Mouse (Mus musculus) liver, postnatal 0 days (tissue): ENCODE measurements around the gene Igfbp2. TPM values are rescaled to one million over a fixed set of nuclear protein-coding genes. Genes with fewer than 3 reads are reported as not detected.

Source experiments
- ATAC-seq: fragments of 200-750 bp; cut with Nextera tagmentation; 2 replicates; pipeline ENCODE4 v1.8.0; 2017; ENCODE audit warnings: mild to moderate bottlenecking, moderate library complexity
- DNase-seq: peaks from one replicate; pipeline ENCODE4 v3.0.0-alpha.2; 2016
- H3K27ac ChIP-seq: fragments of 300-500 bp; sonication (generic); 2 replicates; pipeline ENCODE4 v1.5.1; 2014; ENCODE audit warnings: antibody characterized with exemption, moderate library complexity, mild to moderate bottlenecking, low read depth
- H3K27me3 ChIP-seq: fragments of 300-500 bp; sonication (generic); 2 replicates; pipeline ENCODE4 v1.6.1; 2014; ENCODE audit warnings: low read length, control low read depth, mixed read lengths; ENCODE audit not compliant: insufficient read depth
- H3K36me3 ChIP-seq: fragments of 300-500 bp; sonication (generic); replicated peaks from 2 replicates; pipeline ENCODE4 v1.6.1; 2014; ENCODE audit warnings: mild to moderate bottlenecking, control low read depth, low read length, moderate library complexity, mixed read lengths; ENCODE audit not compliant: insufficient read depth
- H3K4me1 ChIP-seq: fragments of 300-500 bp; sonication (generic); 2 replicates; pipeline ENCODE4 v1.6.1; 2014; ENCODE audit warnings: antibody characterized with exemption, mild to moderate bottlenecking, control low read depth; ENCODE audit not compliant: insufficient read depth
- H3K4me2 ChIP-seq: fragments of 300-500 bp; sonication (generic); 2 replicates; pipeline ENCODE4 v1.6.1; 2014; ENCODE audit warnings: low read depth, mild to moderate bottlenecking, low read length, moderate library complexity, mixed read lengths
- H3K4me3 ChIP-seq: fragments of 300-500 bp; sonication (generic); 2 replicates; pipeline ENCODE4 v1.5.1; 2014; ENCODE audit warnings: low read depth, low read length
- H3K9ac ChIP-seq: fragments of 300-500 bp; sonication (generic); replicated peaks from 2 replicates; pipeline ENCODE4 v1.6.1; 2014; ENCODE audit warnings: mild to moderate bottlenecking, moderate library complexity
- H3K9me3 ChIP-seq: fragments of 300-500 bp; sonication (generic); 2 replicates; pipeline ENCODE4 v1.6.1; 2016; ENCODE audit warnings: mild to moderate bottlenecking, control low read depth, low read length, mixed read lengths
- CTCF ChIP-seq: sonication (generic); IDR thresholded peaks from 2 replicates; pipeline ENCODE4 v1.5.1; 2016; ENCODE audit warnings: antibody characterized with exemption, low read depth
- EP300 ChIP-seq: IDR thresholded peaks from 2 replicates; pipeline ENCODE4 v1.6.1; 2016; ENCODE audit warnings: antibody characterized with exemption, low read depth, mild to moderate bottlenecking
- WGBS: fragments of 180-500 bp; shearing (Covaris S2); extraction: QIAGEN DNeasy Blood & Tissue Kit; methylation state at CpG from one replicate; pipeline ENCODE4 v1.1.7; 2014; ENCODE audit not compliant: insufficient replicate concordance; 5-methylcytosine and 5-hydroxymethylcytosine counted together
- polyA plus RNA-seq: library from polyadenylated mRNA; unstranded; fragments of >200 nt; fragmentation: Nextera tagmentation; extraction: Ambion mirVana; gene quantifications from 2 replicates; pipeline ENCODE4 v1.2.1, GENCODE M21; 2015

The Igfbp2 gene
- polyA plus RNA-seq, 1 experiment from 2014 or later: 3,364 TPM

- Histone ChIP-seq H3K36me3 (no peaks in the 10 kb centered on the region), H3K4me2 (peak within 1 kb of the TSS; percentile 46), H3K4me3 (peak within 1 kb of the TSS; percentile 32), H3K9me3 (no peaks in the 10 kb centered on the region), H3K4me1 (peaks cover 21% of the 10 kb centered on the region), H3K27ac (no peak within 1 kb of the TSS), H3K27me3 (peaks cover 76% of the 10 kb centered on the region), H3K9ac (no peak within 1 kb of the TSS; the same call in 1 of the 2 replicates)
- DNase-seq: peak; percentile 48
- TF ChIP-seq CTCF (no peak), EP300 (no peak)
- ATAC-seq: no peak
- WGBS: 2% methylated on average over 38 of the region's 38 CpGs
Observed at GRCm38 (mm10) chr1:72874287-72875211, 50.2 kb downstream of the Igfbp2 start, which contains the start of gene Igfbp5. Igfbp5 (minus strand) TSS chr1:72874884.

GRCm38 (mm10) chr1:72875708-72876107, 51.4 kb downstream of the Igfbp2 start:
- no peaks in the 10 kb centered on the region for H3K36me3 ChIP-seq
- H3K9me3 ChIP-seq: no peaks in the 10 kb centered on the region
- H3K27ac ChIP-seq: no peak overlapping the region
- peaks cover 71% of the 10 kb centered on the region for H3K27me3 ChIP-seq
- DNase-seq (no peak), ATAC-seq (no peak)
- H3K4me2 ChIP-seq: no peak overlapping the region
- no peak overlapping the region for H3K9ac ChIP-seq
- peaks cover 14% of the 10 kb centered on the region for H3K4me1 ChIP-seq
- no peak overlapping the region for H3K4me3 ChIP-seq
- 6% methylated on average over 3 of the region's 3 CpGs for WGBS
- no peak for TF ChIP-seq EP300
- no peak for TF ChIP-seq CTCF

GRCm38 (mm10) chr1:72876111-72876510, 51.8 kb downstream of the Igfbp2 start:
- Histone ChIP-seq H3K27me3 (peaks cover 67% of the 10 kb centered on the region), H3K9ac (no peak overlapping the region), H3K4me2 (no peak overlapping the region), H3K9me3 (no peaks in the 10 kb centered on the region), H3K4me1 (peaks cover 11% of the 10 kb centered on the region), H3K27ac (no peak overlapping the region), H3K4me3 (no peak overlapping the region), H3K36me3 (no peaks in the 10 kb centered on the region)
- ATAC-seq (no peak), DNase-seq (no peak)
- WGBS: 41% methylated on average over 3 of the region's 3 CpGs
- TF ChIP-seq CTCF (0 out of 2 replicates have a peak, but pooled peaks have one; percentile 24), EP300 (no peak)

- no peak overlapping the region for H3K4me2 ChIP-seq
- H3K27me3 ChIP-seq: peaks cover 50% of the 10 kb centered on the region
- no peak overlapping the region for H3K9ac ChIP-seq
- no peaks in the 10 kb centered on the region for H3K36me3 ChIP-seq
- ATAC-seq: no peak
- H3K27ac ChIP-seq: no peak overlapping the region
- H3K4me1 ChIP-seq: peaks cover 6% of the 10 kb centered on the region
- 0% methylated on average over 3 of the region's 3 CpGs for WGBS
- H3K4me3 ChIP-seq: no peak overlapping the region
- no peaks in the 10 kb centered on the region for H3K9me3 ChIP-seq
- no peak for DNase-seq
- no peak for TF ChIP-seq EP300
- TF ChIP-seq CTCF: peak; percentile 79
Observed at GRCm38 (mm10) chr1:72877892-72878291, 53.6 kb downstream of the Igfbp2 start.

- Histone ChIP-seq H3K27ac (no peak overlapping the region), H3K4me3 (no peak overlapping the region), H3K4me2 (no peak overlapping the region), H3K9me3 (no peaks in the 10 kb centered on the region), H3K4me1 (peaks cover 4% of the 10 kb centered on the region), H3K36me3 (no peaks in the 10 kb centered on the region), H3K9ac (no peak overlapping the region), H3K27me3 (peaks cover 42% of the 10 kb centered on the region)
- DNase-seq (no peak), ATAC-seq (no peak)
- TF ChIP-seq CTCF: no peak
- TF ChIP-seq EP300: no peak
- WGBS: 61% methylated on average over 25 of the region's 25 CpGs
Observed at GRCm38 (mm10) chr1:72878473-72879318, 54.4 kb downstream of the Igfbp2 start.

GRCm38 (mm10) chr1:72879319-72879634, 55.0 kb downstream of the Igfbp2 start:
- H3K9me3 ChIP-seq: no peaks in the 10 kb centered on the region
- H3K27me3 ChIP-seq: peaks cover 36% of the 10 kb centered on the region
- 48% methylated on average over 4 of the region's 4 CpGs for WGBS
- peaks cover 2% of the 10 kb centered on the region; the same call in 1 of the 2 replicates for H3K4me1 ChIP-seq
- no peak overlapping the region for H3K27ac ChIP-seq
- no peak overlapping the region for H3K9ac ChIP-seq
- no peak for TF ChIP-seq EP300
- peak; percentile 36; the same call in 1 of the 2 replicates for TF ChIP-seq CTCF
- H3K36me3 ChIP-seq: no peaks in the 10 kb centered on the region
- DNase-seq (no peak), ATAC-seq (no peak)
- no peak overlapping the region for H3K4me2 ChIP-seq
- H3K4me3 ChIP-seq: no peak overlapping the region
